Mouse (Mus musculus) neural tube, embryonic 14.5 days (tissue): ENCODE data around the gene Tex14. TPM values are rescaled to one million over a fixed set of nuclear protein-coding genes. Genes with fewer than 3 reads are reported as not detected.
"Not testable (repeated sequence)": the region's sequence is repeated elsewhere in the genome, so short reads cannot be mapped to it uniquely, and the experiment has no call there.

Experiments used
- ATAC-seq: fragments of 200-750 bp; cut with Nextera tagmentation; 2 replicates; pipeline ENCODE4 v1.8.0; 2017; ENCODE audit warnings: low read depth, mild to moderate bottlenecking, moderate TSS enrichment, moderate library complexity
- H3K27ac ChIP-seq: fragments of 300-500 bp; sonication (generic); 2 replicates; pipeline ENCODE4 v1.5.1; 2014; ENCODE audit warnings: low read depth, mild to moderate bottlenecking, control low read depth, low read length, moderate library complexity, mixed read lengths
- H3K27me3 ChIP-seq: fragments of 300-500 bp; sonication (generic); 2 replicates; pipeline ENCODE4 v1.6.1; 2014; ENCODE audit warnings: low read length; ENCODE audit not compliant: control insufficient read depth, insufficient read depth
- H3K36me3 ChIP-seq: fragments of 300-500 bp; sonication (generic); 2 replicates; pipeline ENCODE4 v1.6.1; 2014; ENCODE audit warnings: low read length, mixed read lengths; ENCODE audit not compliant: control insufficient read depth, insufficient read depth
- H3K4me1 ChIP-seq: fragments of 300-500 bp; sonication (generic); 2 replicates; pipeline ENCODE4 v1.6.1; 2014; ENCODE audit warnings: low read length; ENCODE audit not compliant: control insufficient read depth, insufficient read depth
- H3K4me2 ChIP-seq: fragments of 300-500 bp; sonication (generic); 2 replicates; pipeline ENCODE4 v1.6.1; 2014; ENCODE audit warnings: mild to moderate bottlenecking, low read depth, low read length, control low read depth
- H3K4me3 ChIP-seq: fragments of 300-500 bp; sonication (generic); 2 replicates; pipeline ENCODE4 v1.5.1; 2014; ENCODE audit warnings: low read depth, low read length, control low read depth, mixed read lengths
- H3K9ac ChIP-seq: fragments of 300-500 bp; sonication (generic); replicated peaks from 2 replicates; pipeline ENCODE4 v1.6.1; 2014; ENCODE audit warnings: low read depth, mild to moderate bottlenecking, control low read depth, low read length, mixed read lengths
- H3K9me3 ChIP-seq: fragments of 300-500 bp; sonication (generic); 2 replicates; pipeline ENCODE4 v1.6.1; 2016; ENCODE audit warnings: low read length; ENCODE audit not compliant: control insufficient read depth
- WGBS: fragments of 180-500 bp; shearing (Covaris S2); extraction: QIAGEN DNeasy Blood & Tissue Kit; methylation state at CpG from one replicate; pipeline ENCODE4 v1.1.7; 2014; 5-methylcytosine and 5-hydroxymethylcytosine counted together
- polyA plus RNA-seq: library from polyadenylated mRNA; unstranded; fragments of >200 nt; fragmentation: Nextera tagmentation; extraction: Ambion mirVana; gene quantifications from 2 replicates; pipeline ENCODE4 v1.2.1, GENCODE M21; 2014

Gene Tex14
- polyA plus RNA-seq, 1 experiment from 2014 or later, result 0.51 TPM

- H3K27me3 ChIP-seq, H3K4me3 ChIP-seq, H3K36me3 ChIP-seq, H3K9me3 ChIP-seq, H3K4me2 ChIP-seq, H3K27ac ChIP-seq, ATAC-seq, H3K4me1 ChIP-seq, H3K9ac ChIP-seq: not testable (repeated sequence)
- WGBS, result 73% methylated on average over 2 of the region's 2 CpGs
These were observed 74.3 kb downstream of the Tex14 start for GRCm38 (mm10) chr11:87479172-87479571.

- Histone ChIP-seq H3K27me3 (no peaks in the 10 kb centered on the region), H3K4me3 (no peak overlapping the region), H3K9me3 (no peaks in the 10 kb centered on the region), H3K27ac (no peak overlapping the region), H3K9ac (no peak overlapping the region), H3K4me1 (no peaks in the 10 kb centered on the region), H3K36me3 (no peaks in the 10 kb centered on the region), H3K4me2 (no peak overlapping the region)
- 78% methylated on average over 3 of the region's 3 CpGs for WGBS
- no peak for ATAC-seq
These were observed 79.0 kb downstream of the Tex14 start for GRCm38 (mm10) chr11:87483796-87484326.

GRCm38 (mm10) chr11:87488948-87489347 is 84.1 kb downstream of the Tex14 start:
- Histone ChIP-seq H3K4me1 (no peaks in the 10 kb centered on the region), H3K27me3 (no peaks in the 10 kb centered on the region), H3K27ac (no peak overlapping the region), H3K4me2 (no peak overlapping the region), H3K9ac (no peak overlapping the region), H3K36me3 (no peaks in the 10 kb centered on the region), H3K9me3 (no peaks in the 10 kb centered on the region), H3K4me3 (no peak overlapping the region)
- 89% methylated on average over 3 of the region's 3 CpGs for WGBS
- ATAC-seq, result no peak

- H3K4me1 ChIP-seq, result no peaks in the 10 kb centered on the region
- no peaks in the 10 kb centered on the region for H3K27me3 ChIP-seq
- H3K9me3 ChIP-seq, result no peaks in the 10 kb centered on the region
- 71% methylated on average over 5 of the region's 5 CpGs for WGBS
- no peaks in the 10 kb centered on the region for H3K36me3 ChIP-seq
- H3K4me2 ChIP-seq, result no peak overlapping the region
- H3K9ac ChIP-seq, result no peak overlapping the region
- no peak overlapping the region for H3K4me3 ChIP-seq
- ATAC-seq, result no peak
- no peak overlapping the region for H3K27ac ChIP-seq
These were observed 99.9 kb downstream of the Tex14 start for GRCm38 (mm10) chr11:87504690-87505214.

GRCm38 (mm10) chr11:87506502-87506901 is 101.6 kb downstream of the Tex14 start:
- no peak overlapping the region for H3K4me2 ChIP-seq
- H3K27ac ChIP-seq, result no peak overlapping the region
- H3K27me3 ChIP-seq, result no peaks in the 10 kb centered on the region
- 68% methylated on average over 3 of the region's 3 CpGs for WGBS
- ATAC-seq, result no peak
- H3K36me3 ChIP-seq, result no peaks in the 10 kb centered on the region
- no peaks in the 10 kb centered on the region for H3K4me1 ChIP-seq
- no peak overlapping the region for H3K4me3 ChIP-seq
- H3K9me3 ChIP-seq, result no peaks in the 10 kb centered on the region
- no peak overlapping the region for H3K9ac ChIP-seq

GRCm38 (mm10) chr11:87507043-87507442 is 102.2 kb downstream of the Tex14 start:
- no peaks in the 10 kb centered on the region for H3K9me3 ChIP-seq
- no peak overlapping the region for H3K4me2 ChIP-seq
- H3K4me1 ChIP-seq, result no peaks in the 10 kb centered on the region
- no peak overlapping the region for H3K9ac ChIP-seq
- no peak overlapping the region for H3K4me3 ChIP-seq
- no peaks in the 10 kb centered on the region for H3K27me3 ChIP-seq
- no peaks in the 10 kb centered on the region for H3K36me3 ChIP-seq
- H3K27ac ChIP-seq, result no peak overlapping the region
- ATAC-seq, result no peak

GRCm38 (mm10) chr11:87519260-87519659 is 114.4 kb downstream of the Tex14 start:
- Histone ChIP-seq H3K9ac (no peak overlapping the region), H3K4me3 (no peak overlapping the region), H3K36me3 (no peaks in the 10 kb centered on the region), H3K4me1 (no peaks in the 10 kb centered on the region), H3K27me3 (no peaks in the 10 kb centered on the region), H3K27ac (no peak overlapping the region), H3K4me2 (no peak overlapping the region), H3K9me3 (no peaks in the 10 kb centered on the region)
- 7% methylated on average over 2 of the region's 2 CpGs for WGBS
- ATAC-seq, result no peak

- WGBS, result 75% methylated on average over 5 of the region's 5 CpGs
These were observed 118.6 kb downstream of the Tex14 start for GRCm38 (mm10) chr11:87523466-87523865.

GRCm38 (mm10) chr11:87523967-87524366 is 119.1 kb downstream of the Tex14 start:
- no peak overlapping the region for H3K27ac ChIP-seq
- no peaks in the 10 kb centered on the region for H3K4me1 ChIP-seq
- H3K9ac ChIP-seq, result no peak overlapping the region
- H3K27me3 ChIP-seq, result no peaks in the 10 kb centered on the region
- no peak for ATAC-seq
- H3K9me3 ChIP-seq, result no peaks in the 10 kb centered on the region
- H3K36me3 ChIP-seq, result no peaks in the 10 kb centered on the region
- no peak overlapping the region for H3K4me2 ChIP-seq
- H3K4me3 ChIP-seq, result no peak overlapping the region

More at GRCm38 (mm10) chr11:87523466-87523865, 118.6 kb downstream of the Tex14 start:
- H3K36me3 ChIP-seq, result no peaks in the 10 kb centered on the region
- no peaks in the 10 kb centered on the region for H3K27me3 ChIP-seq
- H3K4me2 ChIP-seq, result no peak overlapping the region
- H3K4me3 ChIP-seq, result no peak overlapping the region
- no peak for ATAC-seq
- H3K9ac ChIP-seq, result no peak overlapping the region
- H3K9me3 ChIP-seq, result no peaks in the 10 kb centered on the region
- H3K27ac ChIP-seq, result no peak overlapping the region
- no peaks in the 10 kb centered on the region for H3K4me1 ChIP-seq
